Mouse (Mus musculus) ES-Bruce4 (cell line): Measurements from ENCODE around the gene Rnf187. TPM values are rescaled to one million over a fixed set of nuclear protein-coding genes. Genes with fewer than 3 reads are reported as not detected.
"Not testable (repeated sequence)": the region's sequence is repeated elsewhere in the genome, so short reads cannot be mapped to it uniquely, and the experiment has no call there.

Experiments used
- H3K27ac ChIP-seq: 2 replicates; pipeline ENCODE4 v1.5.1; 2012; ENCODE audit warnings: low read length, inconsistent platforms; ENCODE audit not compliant: insufficient read depth
- H3K27me3 ChIP-seq: 2 replicates; pipeline ENCODE4 v1.6.1; 2012; ENCODE audit warnings: mild to moderate bottlenecking, low read length, inconsistent platforms; ENCODE audit not compliant: control insufficient read depth, poor library complexity, insufficient read depth, severe bottlenecking
- H3K36me3 ChIP-seq: 2 replicates; pipeline ENCODE4 v1.6.1; 2012; ENCODE audit warnings: inconsistent platforms, mild to moderate bottlenecking, low read length, moderate library complexity; ENCODE audit not compliant: control insufficient read depth, poor library complexity, insufficient read depth, severe bottlenecking
- H3K4me1 ChIP-seq: one replicate; pipeline ENCODE4 v1.8.1; 2011; ENCODE audit warnings: low read length; ENCODE audit not compliant: control insufficient read depth, insufficient read depth
- H3K4me3 ChIP-seq: 2 replicates; pipeline ENCODE4 v1.5.1; 2011; ENCODE audit warnings: low read depth, mild to moderate bottlenecking, low read length
- H3K9ac ChIP-seq: 2 replicates; pipeline ENCODE4 v1.6.1; 2012; ENCODE audit warnings: low read depth, mild to moderate bottlenecking, inconsistent platforms; ENCODE audit not compliant: poor library complexity, severe bottlenecking
- H3K9me3 ChIP-seq: replicated peaks from 2 replicates; pipeline ENCODE4 v1.6.1; 2012; ENCODE audit warnings: mild to moderate bottlenecking, low read length, inconsistent platforms; ENCODE audit not compliant: control insufficient read depth, poor library complexity, insufficient read depth, severe bottlenecking
- CTCF ChIP-seq: IDR thresholded peaks from one replicate; pipeline ENCODE4 v1.8.1; 2011; ENCODE audit warnings: low read depth, low read length
- EP300 ChIP-seq: IDR thresholded peaks from 2 replicates; pipeline ENCODE4 v1.6.1; 2011; ENCODE audit warnings: low read depth, low read length; ENCODE audit not compliant: insufficient read depth
- POLR2A ChIP-seq: IDR thresholded peaks from one replicate; pipeline ENCODE4 v1.8.1; 2011; ENCODE audit warnings: low read length; ENCODE audit not compliant: insufficient read depth
- polyA plus RNA-seq: library from polyadenylated mRNA; stranded (reverse); fragments of >200 nt; gene quantifications from 2 replicates; pipeline ENCODE4 v1.2.4, GENCODE M21; 2011; ENCODE audit warnings: low read depth; ENCODE audit not compliant: missing spikeins, insufficient read depth, insufficient read length

Rnf187 gene
- polyA plus RNA-seq, 1 experiment = 105 TPM

- Histone ChIP-seq H3K27me3 (no peaks in the 10 kb centered on the region), H3K36me3 (no peaks in the 10 kb centered on the region), H3K9ac (peak overlapping the region; percentile 83), H3K9me3 (no peaks in the 10 kb centered on the region), H3K27ac (no peak overlapping the region), H3K4me1 (no peaks in the 10 kb centered on the region), H3K4me3 (peak overlapping the region; percentile 92)
- TF ChIP-seq POLR2A (no peak), CTCF (no peak), EP300 (no peak)
Measured at GRCm38 (mm10) chr11:58955868-58956257, 17.1 kb upstream of the Rnf187 start.

- no peaks in the 10 kb centered on the region for H3K4me1 ChIP-seq
- H3K27me3 ChIP-seq = no peaks in the 10 kb centered on the region
Measured at GRCm38 (mm10) chr11:58955143-58955867, 16.6 kb upstream of the Rnf187 start.

GRCm38 (mm10) chr11:58954420-58955142 is 15.9 kb upstream of the Rnf187 start, which contains the start of the genes Hist3h2a and Trim17:
TSS of gene Hist3h2a (plus strand) at chr11:58954685.
TSS of gene Trim17 (plus strand) at chr11:58954685.
- TF ChIP-seq POLR2A = peak; percentile 98
- peak; percentile 10 for TF ChIP-seq CTCF
- TF ChIP-seq EP300 = no peak
- Histone ChIP-seq H3K9me3 (no peaks in the 10 kb centered on the region), H3K36me3 (no peaks in the 10 kb centered on the region), H3K4me1 (no peaks in the 10 kb centered on the region), H3K27ac (peak within 1 kb of the TSS; percentile 90), H3K27me3 (no peaks in the 10 kb centered on the region), H3K9ac (peak within 1 kb of the TSS; percentile 83), H3K4me3 (peak within 1 kb of the TSS; percentile 97)

More at GRCm38 (mm10) chr11:58955143-58955867, 16.6 kb upstream of the Rnf187 start:
- H3K36me3 ChIP-seq = no peaks in the 10 kb centered on the region
- peak overlapping the region; percentile 83 for H3K9ac ChIP-seq
- TF ChIP-seq CTCF (no peak), EP300 (no peak), POLR2A (no peak)
- peak overlapping the region; percentile 97 for H3K4me3 ChIP-seq
- H3K27ac ChIP-seq = peak overlapping the region; percentile 90
- H3K9me3 ChIP-seq = no peaks in the 10 kb centered on the region

GRCm38 (mm10) chr11:58954170-58954419 is 15.4 kb upstream of the Rnf187 start:
- H3K27ac ChIP-seq = 0 out of 2 replicates have a peak overlapping the region, but pooled peaks have one; percentile 23
- H3K4me1 ChIP-seq, H3K9me3 ChIP-seq, H3K27me3 ChIP-seq, H3K36me3 ChIP-seq: not testable (repeated sequence)
- peak overlapping the region; percentile 67 for H3K4me3 ChIP-seq
- H3K9ac ChIP-seq = peak overlapping the region; percentile 42

GRCm38 (mm10) chr11:58953351-58954169 is 14.8 kb upstream of the Rnf187 start:
- H3K4me3 ChIP-seq = peak overlapping the region; percentile 67
- no peaks in the 10 kb centered on the region for H3K4me1 ChIP-seq

GRCm38 (mm10) chr11:58951210-58951609 is 12.5 kb upstream of the Rnf187 start:
- no peaks in the 10 kb centered on the region for H3K9me3 ChIP-seq
- H3K4me1 ChIP-seq = no peaks in the 10 kb centered on the region
- no peak overlapping the region for H3K27ac ChIP-seq
- no peak for TF ChIP-seq CTCF
- no peak for TF ChIP-seq POLR2A
- TF ChIP-seq EP300 = no peak
- no peaks in the 10 kb centered on the region; the same call in none of the 2 replicates for H3K27me3 ChIP-seq
- no peaks in the 10 kb centered on the region for H3K36me3 ChIP-seq
- no peak overlapping the region for H3K9ac ChIP-seq
- H3K4me3 ChIP-seq = no peak overlapping the region

More at GRCm38 (mm10) chr11:58953351-58954169, 14.8 kb upstream of the Rnf187 start:
- TF ChIP-seq CTCF (no peak), EP300 (no peak), POLR2A (no peak)
- no peaks in the 10 kb centered on the region for H3K27me3 ChIP-seq
- H3K9me3 ChIP-seq = no peaks in the 10 kb centered on the region
- no peaks in the 10 kb centered on the region for H3K36me3 ChIP-seq
- H3K9ac ChIP-seq = peak overlapping the region; percentile 42
- H3K27ac ChIP-seq = 0 out of 2 replicates have a peak overlapping the region, but pooled peaks have one; percentile 23
